Mouse (Mus musculus) E14TG2a.4 (cell line): Measurements from ENCODE around the gene Marveld1.

Source experiments
- H3K27me3 ChIP-seq: 2 replicates; pipeline ENCODE4 v1.6.1; 2014; ENCODE audit warnings: low read length, control low read depth; ENCODE audit not compliant: insufficient read depth
- H3K36me3 ChIP-seq: 2 replicates; pipeline ENCODE4 v1.6.1; 2014; ENCODE audit warnings: low read length, control low read depth; ENCODE audit not compliant: insufficient read depth
- H3K4me1 ChIP-seq: replicated peaks from 2 replicates; pipeline ENCODE4 v1.6.1; 2014; ENCODE audit warnings: low read depth, low read length, control low read depth
- H3K4me3 ChIP-seq: replicated peaks from 2 replicates; pipeline ENCODE4 v1.5.1; 2014; ENCODE audit warnings: mild to moderate bottlenecking, low read length
- H3K9me3 ChIP-seq: 2 replicates; pipeline ENCODE4 v1.6.1; 2014; ENCODE audit warnings: low read length, control low read depth
- CTCF ChIP-seq: conservative IDR thresholded peaks from 2 replicates; pipeline ENCODE4 v1.5.1; 2014; ENCODE audit warnings: low read length
- NANOG ChIP-seq: IDR thresholded peaks from 2 replicates; pipeline ENCODE4 v1.6.1; 2014; ENCODE audit warnings: borderline replicate concordance, low read length, mixed read lengths
- POU5F1 ChIP-seq: IDR thresholded peaks from 2 replicates; pipeline ENCODE4 v1.6.1; 2014; ENCODE audit warnings: low read length, borderline replicate concordance

Marveld1 gene

DNA sequence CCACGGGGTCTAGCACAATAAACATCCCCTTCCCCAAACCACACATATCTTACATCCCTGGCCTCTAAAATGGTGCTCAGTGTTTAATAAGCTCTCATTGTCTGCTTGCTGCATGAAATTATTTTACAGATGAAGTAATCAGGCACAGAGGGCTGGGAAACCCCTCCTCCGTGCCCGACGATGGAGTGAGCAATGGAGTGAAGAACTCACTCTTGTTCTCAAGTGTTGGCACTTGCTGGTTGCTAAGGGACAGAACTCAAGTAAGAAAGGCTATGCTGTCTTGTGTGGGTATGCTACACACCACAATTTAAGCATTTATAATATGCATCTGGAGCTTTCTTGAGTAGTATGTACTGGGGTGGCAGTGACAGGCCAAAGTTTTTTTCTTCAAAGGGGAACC is 2.0 kb upstream of the Marveld1 start:
- H3K4me3 ChIP-seq, result no peak overlapping the region
- TF ChIP-seq NANOG (no peak), POU5F1 (no peak)
- H3K27me3 ChIP-seq, result peaks cover 37% of the 10 kb centered on the region
- H3K4me1 ChIP-seq, result peaks cover 73% of the 10 kb centered on the region
- H3K9me3 ChIP-seq, result no peaks in the 10 kb centered on the region
- H3K36me3 ChIP-seq, result peaks cover 12% of the 10 kb centered on the region

- peaks cover 37% of the 10 kb centered on the region for H3K27me3 ChIP-seq
- H3K4me1 ChIP-seq, result peaks cover 74% of the 10 kb centered on the region
- H3K4me3 ChIP-seq, result no peak overlapping the region
- H3K9me3 ChIP-seq, result no peaks in the 10 kb centered on the region
- TF ChIP-seq POU5F1 (no peak), NANOG (no peak), CTCF (no peak)
- H3K36me3 ChIP-seq, result peaks cover 17% of the 10 kb centered on the region
These were observed 1.5 kb upstream of the Marveld1 start for GRCm38 (mm10) chr19:42145731-42146130.

GRCm38 (mm10) chr19:42146276-42147010 is 757 bp upstream of the Marveld1 start:
- Histone ChIP-seq H3K4me1 (peaks cover 77% of the 10 kb centered on the region), H3K27me3 (peaks cover 37% of the 10 kb centered on the region), H3K4me3 (peak overlapping the region; percentile 86), H3K9me3 (no peaks in the 10 kb centered on the region), H3K36me3 (peaks cover 24% of the 10 kb centered on the region)
- TF ChIP-seq POU5F1 (no peak), CTCF (no peak), NANOG (no peak)

GRCm38 (mm10) chr19:42147769-42148568 is 769 bp downstream of the Marveld1 start:
- Histone ChIP-seq H3K4me1 (peaks cover 78% of the 10 kb centered on the region), H3K4me3 (peak overlapping the region; percentile 86), H3K9me3 (no peaks in the 10 kb centered on the region), H3K36me3 (peaks cover 28% of the 10 kb centered on the region), H3K27me3 (peaks cover 37% of the 10 kb centered on the region)
- TF ChIP-seq CTCF (no peak), POU5F1 (no peak), NANOG (no peak)

- H3K4me3 ChIP-seq, result peak overlapping the region; percentile 86
- peaks cover 28% of the 10 kb centered on the region for H3K36me3 ChIP-seq
- peaks cover 37% of the 10 kb centered on the region for H3K27me3 ChIP-seq
- TF ChIP-seq CTCF, result no peak
- TF ChIP-seq POU5F1, result no peak
- no peak for TF ChIP-seq NANOG
- peaks cover 78% of the 10 kb centered on the region for H3K4me1 ChIP-seq
- H3K9me3 ChIP-seq, result no peaks in the 10 kb centered on the region
These were observed 1.3 kb downstream of the Marveld1 start for GRCm38 (mm10) chr19:42148569-42148860.

DNA sequence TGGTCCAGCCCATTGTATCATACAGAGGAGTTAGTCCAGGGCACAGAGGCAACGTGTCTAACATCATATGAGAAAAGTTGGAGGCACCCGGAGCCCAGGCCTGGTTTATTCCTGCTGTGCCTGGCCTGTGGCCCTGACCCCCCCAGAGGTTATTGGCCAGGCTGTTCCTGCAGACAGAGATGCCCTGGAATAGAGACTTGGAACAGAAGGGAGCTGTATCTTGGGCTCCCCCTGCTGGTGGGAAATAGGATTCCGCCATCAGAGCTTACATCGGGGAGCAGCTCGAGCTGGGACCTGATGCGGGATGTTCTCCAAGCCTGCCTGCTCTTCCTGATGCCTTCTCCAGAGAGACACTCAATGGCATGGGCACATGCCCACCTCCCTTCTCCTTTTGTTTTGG is 4.8 kb downstream of the Marveld1 start:
- Histone ChIP-seq H3K4me1 (peaks cover 62% of the 10 kb centered on the region), H3K4me3 (no peak overlapping the region), H3K36me3 (peaks cover 28% of the 10 kb centered on the region), H3K9me3 (no peaks in the 10 kb centered on the region), H3K27me3 (peaks cover 22% of the 10 kb centered on the region)
- TF ChIP-seq CTCF (peak; percentile 88), NANOG (no peak), POU5F1 (no peak)

DNA sequence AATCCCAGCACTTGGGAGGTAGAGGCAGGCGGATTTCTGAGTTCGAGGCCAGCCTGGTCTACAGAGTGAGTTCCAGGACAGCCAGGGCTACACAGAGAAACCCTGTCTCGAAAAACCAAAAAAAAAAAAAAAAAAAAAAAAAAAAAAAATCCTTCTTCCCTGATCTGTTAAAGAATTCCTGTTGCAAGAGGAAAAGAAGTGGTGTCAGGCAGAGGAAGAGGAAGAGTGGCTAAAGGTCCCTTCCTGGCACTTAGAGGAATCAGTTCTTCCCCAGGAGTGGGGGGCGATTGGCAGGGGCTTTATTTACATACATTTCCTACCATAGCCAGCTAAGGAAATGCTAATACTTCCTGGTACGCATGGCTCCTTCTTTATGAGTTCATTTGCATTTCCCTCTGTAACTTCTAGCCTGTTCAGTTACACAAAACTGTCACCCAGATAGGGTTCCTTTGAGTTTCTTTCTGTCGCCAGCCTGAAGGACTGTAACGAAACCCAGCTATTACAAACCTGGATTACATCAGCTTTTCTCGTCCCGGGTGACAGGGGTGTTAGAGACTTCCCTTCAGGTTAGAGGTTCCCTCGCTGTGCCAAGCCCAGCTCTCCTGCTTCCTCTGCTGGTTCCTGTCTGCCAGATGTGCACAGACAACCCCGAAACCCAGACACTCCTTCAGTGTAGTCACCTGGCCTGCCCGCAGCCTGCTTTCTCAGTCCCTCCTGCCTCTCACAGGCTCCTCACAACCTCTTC is 10.5 kb downstream of the Marveld1 start:
- TF ChIP-seq CTCF (no peak), NANOG (no peak), POU5F1 (no peak)

DNA sequence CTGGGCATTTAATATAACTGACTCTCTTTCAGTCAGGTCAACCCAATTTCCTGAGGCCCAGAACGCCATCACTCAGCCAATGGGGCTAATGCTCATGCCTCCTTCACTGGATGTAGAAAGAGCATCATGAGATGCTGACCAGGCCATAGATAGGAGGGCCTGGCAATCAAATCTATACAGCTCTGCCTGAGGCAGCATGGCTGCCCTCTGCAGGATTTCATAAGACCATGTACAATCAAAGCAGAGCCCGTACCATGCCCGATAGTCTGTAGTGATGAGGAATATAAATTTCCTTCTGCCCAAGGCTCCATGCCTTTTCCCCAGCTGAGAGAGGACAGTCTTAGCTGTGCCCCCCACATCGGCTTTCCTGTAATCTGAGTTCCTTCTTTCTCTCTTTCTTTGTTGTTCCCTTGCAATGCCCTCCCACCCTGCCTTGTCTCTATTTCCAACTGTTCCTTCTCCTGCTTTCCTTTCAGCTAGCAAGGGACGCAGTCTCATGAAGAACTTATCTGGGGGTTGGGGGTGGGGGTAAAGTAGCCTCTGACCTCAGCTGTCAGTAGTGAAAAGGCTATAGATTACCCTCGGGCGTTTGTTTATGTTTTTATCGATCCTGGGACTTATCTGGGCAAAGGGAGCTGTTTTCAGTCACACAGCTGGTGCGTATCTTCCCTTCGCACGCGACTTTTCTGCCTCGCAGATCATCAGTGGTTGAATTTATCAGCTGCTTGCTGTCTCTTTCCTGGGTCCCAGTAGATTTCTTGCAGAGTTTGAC is 11.2 kb downstream of the Marveld1 start:
- peaks cover 21% of the 10 kb centered on the region for H3K4me1 ChIP-seq
- H3K4me3 ChIP-seq, result no peak overlapping the region
- TF ChIP-seq CTCF (no peak), POU5F1 (no peak), NANOG (no peak)
- no peaks in the 10 kb centered on the region for H3K36me3 ChIP-seq
- H3K9me3 ChIP-seq, result peaks cover 14% of the 10 kb centered on the region
- H3K27me3 ChIP-seq, result no peaks in the 10 kb centered on the region

More for the DNA sequence above, 10.5 kb downstream of the Marveld1 start:
- no peaks in the 10 kb centered on the region for H3K27me3 ChIP-seq
- no peaks in the 10 kb centered on the region for H3K36me3 ChIP-seq
- no peak overlapping the region for H3K4me3 ChIP-seq
- peaks cover 12% of the 10 kb centered on the region; the same call in 1 of the 2 replicates for H3K9me3 ChIP-seq
- peaks cover 28% of the 10 kb centered on the region for H3K4me1 ChIP-seq
